Mouse (Mus musculus): ENCODE results near the gene Ppil3.

Gene Ppil3

DNA sequence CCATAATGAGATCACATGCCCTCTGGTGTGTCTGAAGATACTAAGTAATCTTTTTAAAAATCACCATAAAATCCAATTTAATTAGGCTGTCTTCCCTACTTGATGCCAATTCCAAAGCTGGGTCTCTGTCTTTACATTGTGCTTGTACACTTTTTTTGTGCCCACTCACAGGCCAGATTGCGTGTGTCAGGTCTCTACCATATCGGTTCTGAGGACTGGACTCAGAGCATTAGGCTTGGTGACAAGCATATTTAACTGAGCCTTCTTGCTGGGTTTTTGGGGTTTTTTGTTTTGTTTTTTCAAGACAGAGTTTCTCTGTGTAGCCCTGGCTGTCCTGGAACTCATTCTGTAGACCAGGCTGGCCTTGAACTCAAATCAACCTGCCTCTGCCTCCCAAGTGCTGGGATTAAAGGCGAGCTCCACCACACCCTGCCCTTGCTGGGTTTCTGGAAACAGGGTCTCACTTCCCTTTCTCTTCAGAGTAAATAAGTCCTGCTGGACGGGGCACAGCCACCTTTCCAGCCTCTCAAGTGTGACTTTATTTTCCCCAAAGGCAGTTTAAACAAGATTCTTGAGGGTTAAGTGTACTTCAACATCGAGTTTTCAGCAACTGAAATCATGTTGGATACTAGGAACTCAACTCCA is 35.6 kb downstream of the Ppil3 start:
- no peak for DNase-seq (ENCODE audit: low read depth, low spot score)

DNA sequence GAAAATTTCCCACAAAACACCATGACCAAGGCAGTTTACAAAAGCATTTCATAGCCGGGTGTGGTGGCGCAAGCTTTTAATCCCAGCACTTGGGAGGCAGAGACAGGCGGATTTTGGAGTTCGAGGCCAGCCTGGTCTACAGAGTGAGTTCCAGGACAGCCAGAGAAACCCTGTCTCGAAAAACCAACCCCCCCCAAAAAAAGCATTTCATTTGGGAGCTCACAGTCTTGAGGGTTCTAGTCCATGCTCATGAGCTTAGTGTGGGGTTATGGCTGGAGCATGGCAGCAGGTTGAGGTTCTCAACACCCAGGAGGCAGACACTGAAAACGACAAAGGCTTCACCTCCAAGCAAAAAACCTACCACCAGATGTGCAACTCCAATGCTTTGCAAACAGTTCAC is 37.1 kb downstream of the Ppil3 start:
- DNase-seq (ENCODE audit: low read depth, low spot score) = no peak

DNA sequence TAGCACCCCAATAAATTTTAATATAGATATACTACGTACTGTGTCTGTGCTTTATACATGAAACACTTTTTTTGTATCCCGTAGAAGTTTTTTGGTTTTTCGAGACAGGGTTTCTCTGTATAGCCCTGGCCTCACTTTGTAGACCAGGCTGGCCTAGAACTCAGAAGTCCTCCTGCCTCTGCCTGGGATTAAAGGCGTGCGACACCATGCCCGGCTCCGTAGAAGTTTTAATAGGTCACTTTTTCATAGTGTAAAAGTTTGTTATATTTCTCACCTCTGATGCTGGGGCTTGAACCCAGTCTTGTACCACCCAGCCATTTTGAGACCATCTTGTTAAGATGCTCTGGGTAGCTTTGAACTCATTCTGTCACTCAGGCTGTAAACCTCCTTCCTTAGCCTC is 38.0 kb downstream of the Ppil3 start:
- DNase-seq (ENCODE audit: low read depth, low spot score) = no peak

DNA sequence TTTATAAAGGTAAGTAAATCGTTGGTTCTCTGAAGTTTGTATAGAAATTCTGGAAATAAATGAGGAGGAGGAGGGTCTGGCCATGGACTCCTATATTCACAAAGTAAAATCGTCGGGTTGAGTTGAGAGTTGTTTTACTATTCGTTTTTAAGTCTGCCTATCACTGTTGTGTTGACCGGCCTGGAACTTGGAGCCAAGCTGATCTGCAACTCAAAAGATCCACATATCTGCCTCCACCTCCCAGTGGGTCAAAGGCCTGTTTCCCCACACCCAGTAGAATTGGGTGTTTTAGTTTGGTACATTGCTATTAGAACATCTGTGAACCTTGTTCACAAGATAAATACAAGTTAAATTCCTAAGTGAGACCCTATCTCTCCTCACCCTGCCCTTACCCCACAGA is 41.5 kb downstream of the Ppil3 start:
- DNase-seq (ENCODE audit: low read depth, low spot score) = no peak

DNA sequence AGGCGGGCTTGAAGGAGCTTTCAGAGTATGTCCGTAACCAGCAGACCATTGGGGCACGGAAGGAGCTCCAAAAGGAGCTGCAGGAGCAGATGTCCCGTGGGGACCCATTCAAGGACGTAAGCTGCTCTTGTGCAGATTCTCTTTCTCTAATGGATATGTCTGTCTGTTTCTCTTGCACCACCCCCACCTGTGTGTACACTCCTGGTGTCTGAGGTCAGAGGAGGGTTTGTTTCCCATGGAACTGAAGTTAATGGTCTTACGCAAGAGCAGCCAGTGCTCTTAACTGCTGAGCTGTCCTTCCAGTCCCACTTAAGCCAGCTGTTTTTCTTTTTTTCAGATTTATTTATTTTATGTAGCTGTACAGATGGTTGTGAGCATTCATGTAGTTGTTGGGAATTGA is 43.9 kb downstream of the Ppil3 start:
- no peak for DNase-seq (ENCODE audit: low read depth, low spot score)

DNA sequence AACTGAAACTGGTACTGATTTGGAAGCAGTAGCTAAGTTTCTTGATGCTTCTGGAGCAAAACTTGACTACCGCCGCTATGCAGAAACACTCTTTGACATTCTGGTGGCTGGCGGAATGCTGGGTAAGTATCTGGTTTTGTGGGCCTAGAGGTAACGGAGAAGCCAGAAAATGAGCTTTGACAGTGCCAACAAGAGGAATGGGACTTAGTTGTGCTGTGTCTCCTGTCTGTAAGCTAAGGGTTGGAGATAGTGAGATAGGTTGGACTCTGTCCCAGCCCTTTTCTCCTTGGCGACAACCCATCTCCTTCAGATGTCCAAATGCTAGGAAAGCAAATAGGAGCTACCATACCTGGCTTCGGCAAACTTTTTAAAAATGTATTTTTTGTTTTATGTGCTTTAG is 47.6 kb downstream of the Ppil3 start:
- no peak for DNase-seq (ENCODE audit: low read depth, low spot score)

DNA sequence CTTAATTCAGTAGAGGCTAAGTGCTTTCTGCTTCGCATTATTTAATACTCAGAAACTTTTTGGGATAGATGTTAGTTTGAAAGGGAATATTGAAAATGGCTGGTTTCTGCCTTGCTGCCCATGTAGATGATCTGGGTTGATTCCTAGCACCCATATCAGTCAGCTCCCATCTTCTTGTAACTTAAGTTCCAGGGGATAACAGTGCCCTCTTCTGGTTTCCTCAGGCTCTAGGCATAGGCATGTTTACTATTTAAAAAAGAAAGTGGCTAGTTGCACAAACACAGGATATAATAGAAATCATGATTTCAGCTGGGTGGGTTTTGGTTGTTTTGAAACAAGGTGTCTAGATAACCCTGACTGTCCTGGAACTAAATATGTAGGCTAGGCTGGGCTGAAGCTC is 49.1 kb downstream of the Ppil3 start:
- DNase-seq (ENCODE audit: low read depth, low spot score) = peak; percentile 58

DNA sequence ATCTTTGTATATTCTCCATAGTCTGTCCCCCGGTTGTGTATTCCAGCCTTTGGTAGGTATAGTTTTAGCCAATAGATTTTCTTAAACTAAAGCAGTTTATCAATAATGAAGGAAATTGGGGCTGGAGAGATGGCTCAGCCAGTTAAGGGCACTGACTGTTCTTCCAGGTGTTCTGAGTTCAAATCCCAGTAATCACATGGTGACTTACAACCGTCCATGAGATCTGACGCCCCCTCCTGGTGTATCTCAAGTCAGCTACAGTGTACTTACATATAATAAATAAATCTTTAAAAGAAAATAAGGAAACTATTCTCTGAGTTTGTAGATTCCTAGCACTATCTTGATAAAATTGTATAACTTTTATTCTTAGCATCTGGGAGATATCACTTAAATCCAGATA is 49.9 kb downstream of the Ppil3 start:
- peak; percentile 71 for DNase-seq (ENCODE audit: low read depth, low spot score)

DNA sequence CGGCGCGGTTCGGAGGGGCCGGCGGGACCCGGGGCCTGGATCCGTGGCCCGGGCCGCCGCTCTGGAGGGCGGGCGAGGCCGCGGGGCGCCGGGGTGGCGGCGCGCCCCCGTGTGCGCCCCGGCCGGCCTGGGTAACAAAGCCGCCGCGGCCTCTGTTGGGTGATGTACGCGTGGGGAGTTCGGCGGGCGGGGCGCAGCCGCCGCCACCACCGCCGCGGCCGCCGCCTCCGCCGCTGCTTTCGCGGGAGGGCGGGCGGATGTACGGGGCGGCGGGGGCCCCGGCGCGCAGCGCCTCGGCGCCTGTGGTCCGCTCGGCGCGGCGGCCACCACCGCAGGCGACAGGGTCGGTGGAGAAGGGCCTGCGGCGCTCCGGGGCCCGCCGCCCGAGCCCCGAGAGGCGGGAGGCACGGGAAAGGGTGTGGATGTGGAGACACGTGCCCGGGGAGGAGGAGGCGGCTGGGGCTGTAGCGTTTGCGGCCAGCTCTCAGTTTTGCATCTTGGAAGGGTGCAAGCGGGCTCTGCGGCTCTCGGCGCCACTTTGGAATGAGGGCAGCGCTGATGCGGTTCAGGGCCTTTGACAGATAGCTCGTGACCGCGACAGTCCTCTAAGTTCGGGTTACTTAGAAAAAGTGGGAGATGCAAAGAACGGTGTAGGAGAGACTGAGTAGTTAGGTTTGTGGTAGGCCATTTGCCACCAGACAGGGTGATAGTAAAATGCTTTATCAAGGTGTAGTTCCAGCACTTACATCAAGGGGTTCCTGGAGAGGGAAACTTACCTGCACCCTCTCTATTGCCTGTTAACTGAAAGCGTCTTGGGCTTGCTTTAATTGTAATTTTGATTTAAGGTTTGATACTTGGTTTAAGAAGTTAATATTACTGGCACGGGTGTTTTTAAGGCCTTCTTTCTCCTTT is 51.7 kb downstream of the Ppil3 start:
- DNase-seq (ENCODE audit: low read depth, low spot score) = peak; percentile 61

DNA sequence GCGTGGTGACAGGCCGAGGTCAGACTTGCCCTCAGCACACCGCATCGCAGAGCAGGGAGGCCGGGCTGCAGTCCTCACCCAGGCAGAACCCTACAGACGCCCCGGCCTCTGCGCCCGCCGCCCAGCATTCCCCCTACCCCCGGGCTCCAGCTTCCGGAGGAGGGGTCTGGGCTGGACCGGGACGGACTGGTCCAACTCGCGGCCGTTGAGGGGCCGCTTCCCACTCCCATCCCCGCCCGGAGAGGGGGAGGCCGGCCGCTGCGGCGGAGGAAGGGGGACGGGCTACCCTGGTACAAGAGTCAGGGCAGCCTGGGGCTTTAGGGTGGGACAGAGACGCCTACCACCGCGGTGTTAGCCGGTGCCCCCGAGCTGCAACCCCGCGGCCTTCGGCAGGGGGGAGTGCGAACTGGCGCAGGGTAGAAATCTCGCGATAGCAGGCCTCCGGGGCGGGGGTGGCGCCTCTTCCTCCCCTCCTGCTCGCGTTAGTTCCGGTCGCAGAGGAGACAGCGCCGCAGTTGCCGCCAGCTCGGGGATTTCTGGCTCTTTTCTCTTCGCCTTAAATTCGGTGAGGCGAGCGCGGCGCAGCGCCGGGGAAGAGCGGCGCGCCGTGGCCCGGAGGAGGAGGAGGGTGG is 52.5 kb downstream of the Ppil3 start, which contains the start of gene Bzw1:
TSS of gene Bzw1 (plus strand) at position 247 of the 632 bp plus-strand sequence.
- DNase-seq (ENCODE audit: low read depth, low spot score) = peak; percentile 95

DNA sequence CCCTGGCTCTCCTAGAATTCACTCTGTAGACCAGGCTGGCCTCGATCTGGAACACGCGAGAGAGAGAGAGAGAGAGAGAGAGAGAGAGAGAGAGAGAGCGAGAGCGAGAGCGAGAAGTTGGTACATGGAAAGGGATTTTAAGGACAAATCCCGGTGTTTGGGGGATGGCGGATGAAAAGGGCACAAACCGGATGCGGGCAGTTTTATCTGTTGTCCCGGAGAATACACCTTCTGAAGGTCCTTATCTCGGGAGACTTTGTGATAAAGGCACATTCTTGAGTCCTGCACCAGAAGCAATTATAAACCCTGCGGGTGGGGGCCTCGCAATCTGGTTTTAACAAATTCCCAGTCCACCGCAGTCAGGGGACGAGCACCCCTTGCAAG is 53.0 kb downstream of the Ppil3 start:
- DNase-seq (ENCODE audit: low read depth, low spot score) = no peak

DNA sequence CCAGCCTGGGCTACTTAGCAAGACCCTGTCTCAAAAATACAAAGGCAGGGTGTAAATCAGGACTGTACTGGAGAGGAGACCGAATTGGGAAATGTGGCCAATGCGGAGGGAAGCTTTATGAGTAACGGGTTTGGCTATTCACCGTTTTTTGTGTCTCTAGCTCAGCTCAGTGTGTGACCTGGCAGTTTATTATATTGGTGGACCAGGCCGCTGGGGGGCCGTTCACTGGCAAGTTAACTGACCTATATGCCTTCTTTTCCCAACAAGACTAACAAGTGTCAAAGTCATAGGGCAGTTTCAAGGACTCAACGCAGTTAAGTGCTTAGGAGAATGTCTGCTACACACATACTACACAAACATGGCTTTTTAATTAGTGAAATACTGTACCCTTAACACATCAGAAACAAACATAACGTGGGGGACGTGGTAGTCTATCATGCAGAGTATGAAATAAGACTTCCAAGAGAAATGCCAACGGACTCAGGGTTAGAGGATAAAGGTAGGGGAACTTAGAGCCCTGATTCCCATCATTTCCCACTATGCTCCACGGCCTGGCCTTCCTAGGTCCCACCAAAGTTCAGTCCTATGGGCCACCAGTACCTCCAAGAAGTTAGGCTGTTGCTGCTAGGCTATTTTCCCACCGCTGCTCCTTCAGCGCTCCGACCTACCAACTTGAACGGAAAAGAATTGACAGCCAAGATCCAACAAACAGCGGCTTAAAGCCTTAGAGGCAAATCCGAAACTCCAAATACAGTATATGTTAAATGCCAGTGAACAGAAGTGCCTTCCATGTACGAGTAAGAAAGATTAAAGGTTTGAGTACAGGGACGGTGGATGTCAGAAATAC is 53.6 kb downstream of the Ppil3 start:
- DNase-seq (ENCODE audit: low read depth, low spot score) = no peak

DNA sequence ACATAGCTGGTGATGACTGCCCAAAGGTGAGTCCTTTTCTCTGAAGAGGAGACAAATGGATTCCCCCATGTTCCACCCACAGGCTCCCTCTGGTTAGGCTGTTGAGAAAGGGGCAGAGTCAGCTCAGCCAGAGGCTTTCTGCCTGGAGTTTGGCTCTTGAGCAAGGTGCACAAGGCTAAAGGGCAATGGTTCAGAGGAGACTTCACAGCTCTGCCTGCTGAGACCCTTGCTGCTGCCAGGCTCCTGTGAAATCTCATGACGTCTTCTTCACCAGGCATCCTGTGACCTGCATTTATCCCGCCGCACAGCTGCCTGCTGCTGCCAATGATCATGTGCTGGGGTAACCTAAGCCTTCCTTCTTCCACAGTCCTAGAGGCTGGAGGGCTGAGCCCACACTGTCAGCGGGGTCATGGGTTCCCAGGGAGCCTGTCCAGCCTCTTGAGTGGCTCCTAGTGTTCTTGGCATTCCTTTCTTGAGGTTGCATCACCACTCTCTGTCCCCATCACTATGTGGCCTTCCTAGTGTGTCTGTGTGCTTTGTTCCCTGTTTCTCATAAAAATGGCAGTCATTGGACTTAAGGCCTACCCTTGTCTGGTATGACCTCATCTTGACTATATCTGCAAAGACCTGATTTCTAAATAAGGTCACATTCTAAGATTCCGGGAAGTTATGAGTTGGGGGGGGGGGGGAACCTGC is 62.6 kb downstream of the Ppil3 start:
- no peak for DNase-seq (ENCODE audit: low read depth, low spot score)
